Mouse (Mus musculus): ENCODE data around the gene AI481877.

DNA sequence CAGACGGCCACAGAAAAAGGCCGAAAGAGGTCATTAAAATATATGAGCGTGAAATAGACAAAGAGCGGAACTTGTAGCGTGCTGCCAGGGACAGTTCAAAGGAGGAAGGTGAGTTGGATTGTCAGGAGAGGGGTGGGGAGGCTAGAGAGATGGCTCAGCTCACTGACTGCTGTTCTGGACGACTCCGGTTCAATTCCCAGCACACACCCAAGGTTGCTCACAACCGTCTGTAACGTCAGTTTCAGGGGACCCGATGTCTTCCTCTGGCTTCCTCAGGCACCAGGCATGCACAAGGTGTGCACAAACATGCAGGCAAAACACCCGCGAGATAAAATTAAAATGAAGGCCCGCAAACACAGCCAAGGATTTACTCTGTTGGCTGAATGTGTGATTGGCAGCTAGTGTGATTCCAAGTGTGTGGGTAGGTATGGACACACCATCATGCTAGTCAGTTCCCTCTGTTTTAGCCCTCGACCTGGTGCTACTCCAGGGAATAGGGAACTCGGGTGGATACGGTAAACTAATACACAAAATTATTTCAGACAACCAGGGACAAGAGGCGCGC is 102.9 kb downstream of the AI481877 start:
- TF ChIP-seq EP300 (IDR thresholded peaks at IDR 0.05; ENCODE audit: low read depth) (no peak), CTCF (IDR thresholded peaks at IDR 0.05; ENCODE audit: low read depth) (no peak)

Data from liver, embryonic 14.5 days (tissue).